Mouse (Mus musculus): ENCODE measurements at regions not wholly inside any gene's neighbourhood (a gene's known extent, or its start where the extent isn't known, plus 50 kb on each side); places are given as distances from the start of the nearest gene placed in this dataset.

DNA sequence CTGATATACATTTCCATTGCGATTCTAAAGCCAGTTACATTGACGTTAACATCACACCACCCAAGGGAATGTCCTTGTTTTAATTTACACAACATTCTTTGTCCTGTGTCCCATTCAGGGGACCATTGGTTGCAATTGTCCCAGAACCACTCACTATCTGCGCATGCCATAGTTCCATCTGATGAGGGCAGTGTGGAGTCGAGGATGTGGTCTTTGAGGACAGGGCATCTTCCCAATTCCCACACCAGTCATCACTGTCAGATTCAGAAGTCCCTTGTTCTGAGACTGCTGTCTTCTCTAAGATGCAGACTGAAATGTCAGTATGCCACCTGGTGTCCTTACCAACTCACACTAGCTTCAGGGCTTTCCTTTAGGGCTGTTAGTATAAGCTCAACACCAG lies 489.6 kb downstream of the Fam19a5 start:
- no peak for DNase-seq (ENCODE audit: low spot score in 2 of 2)

GRCm38 (mm10) chr15:88035486-88035885 lies 491.4 kb downstream of the Fam19a5 start:
- DNase-seq (ENCODE audit: low spot score in 2 of 2), result no peak

GRCm38 (mm10) chr15:88036146-88037000 lies 492.3 kb downstream of the Fam19a5 start:
- no peak for DNase-seq (ENCODE audit: low spot score in 2 of 2)

- no peak for DNase-seq (ENCODE audit: low spot score in 2 of 2)
These were observed 493.5 kb downstream of the Fam19a5 start for GRCm38 (mm10) chr15:88037606-88038005.

- no peak for DNase-seq (ENCODE audit: low spot score in 2 of 2)
These were observed 498.7 kb downstream of the Fam19a5 start for GRCm38 (mm10) chr15:88042821-88043220.

- no peak for DNase-seq (ENCODE audit: low spot score in 2 of 2)
These were observed 514.0 kb downstream of the Fam19a5 start for GRCm38 (mm10) chr15:88058071-88058470.

DNA sequence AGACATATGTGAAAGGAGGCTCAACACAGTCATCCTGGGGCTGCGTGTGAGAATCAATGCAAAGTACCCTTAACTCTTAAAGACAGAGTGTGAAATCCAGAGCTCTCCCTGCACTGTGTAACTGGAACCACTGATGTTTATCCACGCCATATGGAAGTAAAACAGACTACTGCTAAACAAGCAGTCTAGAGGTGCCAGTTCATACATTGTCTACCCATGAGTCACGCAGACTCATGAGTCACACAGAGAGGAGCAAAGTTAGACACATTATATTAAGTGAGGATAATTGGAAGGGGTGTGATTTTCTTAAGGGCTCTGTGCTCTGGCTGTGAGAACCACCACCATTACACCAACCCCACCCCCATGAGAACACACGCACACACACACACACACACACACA lies 516.8 kb downstream of the Fam19a5 start:
- DNase-seq (ENCODE audit: low spot score in 2 of 2), result no peak

- no peak for DNase-seq (ENCODE audit: low spot score in 2 of 2)
These were observed 518.9 kb downstream of the Fam19a5 start for GRCm38 (mm10) chr15:88063041-88063440.

- no peak for DNase-seq (ENCODE audit: low spot score in 2 of 2)
These were observed 524.4 kb downstream of the Fam19a5 start for GRCm38 (mm10) chr15:88068476-88068875.

DNA sequence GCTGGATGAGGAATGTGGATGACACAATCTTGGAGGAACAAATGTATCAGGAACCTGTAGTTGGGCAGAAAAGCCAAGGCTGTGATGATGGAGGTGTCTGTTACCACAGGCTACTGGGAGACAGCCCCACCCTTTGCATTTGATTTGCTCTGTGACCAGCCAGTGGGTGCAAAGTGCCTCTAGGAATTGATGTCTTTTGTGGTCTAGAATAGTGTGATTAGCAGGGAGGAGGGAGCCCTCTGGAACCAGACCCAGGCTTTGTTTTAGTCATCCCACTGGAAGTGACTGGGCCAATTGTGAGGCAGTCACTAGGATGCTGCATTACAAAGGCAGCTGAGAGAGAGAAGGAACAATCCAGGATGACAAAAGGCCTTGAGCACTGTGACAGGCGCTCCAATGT lies 527.4 kb upstream of the Zdhhc25 start:
- no peak for DNase-seq (ENCODE audit: low spot score in 2 of 2)

DNA sequence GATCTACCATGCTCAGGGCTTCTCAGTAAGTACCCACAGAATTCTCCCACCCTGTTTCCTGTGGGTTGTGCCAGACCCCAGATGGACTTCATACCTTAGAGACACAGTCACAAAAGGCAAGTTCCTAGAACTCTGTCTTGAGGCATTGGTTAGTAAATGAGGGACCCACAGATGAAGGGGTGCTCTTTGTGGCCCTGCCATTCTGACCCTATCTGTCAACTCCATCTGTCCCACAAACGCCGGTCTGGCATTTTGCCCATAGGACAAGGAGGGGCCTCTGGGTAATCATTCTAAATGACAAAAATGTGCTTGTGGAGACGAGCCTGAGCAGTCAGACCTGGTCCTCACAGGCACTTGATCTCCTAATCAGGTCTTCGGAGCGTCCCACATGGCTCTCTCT lies 516.2 kb upstream of the Zdhhc25 start:
- no peak for DNase-seq (ENCODE audit: low spot score in 2 of 2)

DNA sequence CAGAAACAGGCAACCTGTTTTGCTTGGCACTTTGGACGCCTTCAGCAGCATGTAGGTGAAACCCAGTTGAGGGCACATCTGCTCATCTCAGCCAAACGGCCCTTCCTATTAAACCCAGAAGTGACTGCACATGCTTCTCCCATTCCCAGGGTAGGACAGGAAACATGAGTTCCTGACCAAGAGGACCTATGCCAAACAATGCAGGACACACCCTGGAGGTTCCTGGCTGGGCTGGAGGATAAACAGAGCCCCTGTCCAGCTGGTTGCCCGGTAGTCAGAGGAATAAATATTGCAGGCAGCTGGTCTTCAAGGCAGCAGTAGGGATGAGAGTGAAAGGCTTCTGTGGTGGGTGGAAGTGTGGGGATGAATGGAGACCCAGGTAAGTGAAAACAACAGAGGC lies 514.5 kb upstream of the Zdhhc25 start:
- no peak for DNase-seq (ENCODE audit: low spot score in 2 of 2)

DNA sequence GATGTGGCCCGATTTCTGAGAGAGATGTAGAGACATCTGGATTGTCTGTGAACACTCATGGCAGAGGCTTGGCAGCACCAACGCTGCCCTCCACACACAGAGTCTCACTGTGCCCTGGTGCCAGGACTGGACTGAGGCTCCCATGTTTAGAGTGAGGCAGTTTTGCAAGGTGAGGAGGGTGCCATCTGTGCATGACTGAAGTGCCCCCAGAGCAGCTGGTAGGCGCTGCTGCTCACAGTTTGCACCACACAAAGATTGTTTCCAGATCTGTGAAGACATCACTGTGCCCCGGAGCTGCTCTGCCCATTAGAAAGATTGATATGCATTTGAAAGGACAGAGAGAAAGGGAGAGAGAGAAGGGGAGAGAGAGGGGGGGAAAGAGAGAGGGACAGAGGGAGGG lies 510.6 kb upstream of the Zdhhc25 start:
- DNase-seq (ENCODE audit: low spot score in 2 of 2), result no peak

DNA sequence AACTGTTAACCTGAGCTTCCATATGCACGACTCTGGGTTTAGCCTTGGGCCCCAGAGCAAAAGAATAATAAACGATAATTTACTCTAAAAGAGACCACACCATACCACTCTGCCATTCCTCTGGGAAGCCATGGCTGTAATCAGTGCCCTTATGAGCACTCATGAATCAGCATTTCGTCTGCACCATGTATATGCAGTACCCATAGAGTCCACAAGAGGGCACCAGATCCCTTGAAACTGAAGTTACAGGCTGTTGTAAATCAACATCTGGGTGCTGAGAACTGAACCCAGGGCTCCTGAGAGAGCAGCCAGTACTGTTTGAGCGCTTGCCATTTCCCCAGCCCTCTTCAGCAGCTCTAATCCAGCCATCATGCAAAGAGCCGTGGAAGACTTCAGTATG lies 508.7 kb upstream of the Zdhhc25 start:
- no peak for DNase-seq (ENCODE audit: low spot score in 2 of 2)

GRCm38 (mm10) chr15:88120376-88120775 lies 479.7 kb upstream of the Zdhhc25 start:
- DNase-seq (ENCODE audit: low spot score in 2 of 2), result no peak

- DNase-seq (ENCODE audit: low spot score in 2 of 2), result no peak
These were observed 476.1 kb upstream of the Zdhhc25 start for GRCm38 (mm10) chr15:88123907-88124523.

DNA sequence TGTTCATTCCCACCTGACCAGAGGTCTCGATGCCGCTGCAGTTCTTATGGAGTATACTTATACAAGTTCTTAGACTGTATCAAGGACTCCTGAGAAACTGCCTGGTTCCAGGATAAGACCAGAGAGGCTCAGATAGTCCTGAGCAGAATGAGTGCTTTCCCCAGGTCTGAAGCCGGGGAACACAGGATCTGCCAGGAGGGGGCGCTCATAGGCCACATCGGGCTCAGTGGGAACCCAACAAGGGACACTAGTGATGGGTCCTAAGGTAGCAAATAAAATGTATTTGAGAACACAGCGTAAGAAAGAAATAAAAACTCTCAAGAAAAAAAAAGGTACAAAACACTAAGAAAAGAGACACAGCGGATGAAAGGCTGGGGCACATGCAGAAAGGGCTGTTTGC lies 454.0 kb upstream of the Zdhhc25 start:
- DNase-seq (ENCODE audit: low spot score in 2 of 2), result peak in 1 of 2 experiments; percentile 18

DNA sequence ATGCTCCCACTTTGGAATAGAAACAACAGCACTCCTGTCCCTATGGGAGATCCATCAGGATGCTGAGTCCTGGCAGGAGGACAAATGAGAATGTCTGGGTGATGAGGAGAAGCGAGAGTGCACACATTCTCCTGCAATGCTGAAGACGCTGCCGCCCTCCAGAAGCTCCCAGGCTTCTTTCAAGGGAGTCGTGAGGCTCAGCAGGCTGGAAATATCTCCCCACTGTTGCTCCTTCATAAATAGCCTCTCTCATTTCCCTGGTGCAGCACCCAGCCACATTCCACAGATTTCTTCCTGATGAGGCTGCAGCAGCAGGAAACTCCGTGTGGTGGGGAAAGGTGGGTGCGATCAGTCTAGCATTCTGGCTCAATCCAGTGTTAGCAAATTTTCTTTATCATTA lies 448.9 kb upstream of the Zdhhc25 start:
- DNase-seq (ENCODE audit: low spot score in 2 of 2), result no peak

DNA sequence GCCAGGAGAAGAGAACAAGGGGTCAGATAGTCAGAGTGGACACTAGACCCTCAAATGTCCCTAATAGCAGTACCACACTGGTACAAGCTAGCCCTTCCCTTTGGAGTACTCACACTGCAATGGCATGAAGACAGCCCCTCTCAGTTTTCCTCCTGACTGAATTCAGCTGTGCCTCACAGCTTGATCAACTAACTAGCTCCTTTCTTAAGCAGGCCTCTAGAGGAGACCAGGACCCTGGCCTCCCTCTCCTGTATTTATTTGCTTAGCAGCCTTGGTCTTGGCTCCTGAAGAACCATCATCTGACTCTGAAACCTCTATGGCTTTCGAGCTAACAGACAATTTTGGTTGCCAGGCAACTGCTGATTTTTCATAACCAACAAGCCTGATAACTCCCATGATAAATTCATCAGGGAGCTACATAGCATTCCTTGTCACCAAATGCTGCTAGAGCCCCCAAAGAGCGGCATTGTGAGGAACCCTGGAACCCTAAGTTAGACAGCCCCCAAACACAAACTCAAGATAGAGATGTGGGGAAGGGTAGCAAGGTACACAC lies 440.4 kb upstream of the Zdhhc25 start:
- no peak for DNase-seq (ENCODE audit: low spot score in 2 of 2)

DNA sequence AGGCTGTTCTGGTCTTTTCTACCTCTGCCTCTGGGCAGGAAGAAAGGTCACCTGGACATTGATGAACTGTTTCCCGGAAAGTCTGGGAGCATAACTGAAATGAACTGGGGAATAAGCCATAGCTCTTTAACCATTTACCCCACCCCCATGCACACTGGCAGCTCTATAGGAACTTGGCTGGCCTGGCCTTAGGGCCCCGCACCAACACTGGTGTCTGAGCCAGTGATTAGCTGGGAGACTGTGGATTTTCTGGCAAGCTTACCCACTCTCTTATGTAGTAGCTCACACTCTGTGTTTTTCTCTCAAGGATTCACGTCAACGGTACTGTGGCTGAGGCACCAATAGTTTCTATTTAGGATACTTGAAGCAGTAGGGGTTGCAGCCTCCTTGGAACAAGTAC lies 439.8 kb upstream of the Zdhhc25 start:
- DNase-seq (ENCODE audit: low spot score in 2 of 2), result no peak

- no peak for DNase-seq (ENCODE audit: low spot score in 2 of 2)
These were observed 436.7 kb upstream of the Zdhhc25 start for GRCm38 (mm10) chr15:88163438-88163837.

- DNase-seq (ENCODE audit: low spot score in 2 of 2), result peak in 1 of 2 experiments; percentile 13
These were observed 425.8 kb upstream of the Zdhhc25 start for GRCm38 (mm10) chr15:88174326-88174725.

DNA sequence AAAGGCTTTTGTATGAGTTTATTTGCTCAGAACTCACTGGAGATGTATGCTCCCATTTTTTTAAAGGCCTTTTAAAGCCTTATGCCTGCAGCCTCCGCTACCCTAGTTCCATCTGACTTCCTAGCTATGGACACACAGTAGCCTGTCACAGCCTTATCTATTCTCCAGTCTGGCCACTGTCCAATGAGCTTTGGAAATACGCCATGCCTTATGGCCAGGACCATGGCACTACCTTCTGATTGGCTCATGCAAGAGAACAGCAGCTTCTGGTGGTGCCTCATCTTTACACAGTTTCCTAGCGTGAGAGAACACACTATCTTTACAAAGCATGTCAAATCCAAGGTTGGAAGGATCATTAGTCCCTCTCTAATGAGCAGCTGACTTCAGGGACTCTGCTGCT lies 424.1 kb upstream of the Zdhhc25 start:
- DNase-seq (ENCODE audit: low spot score in 2 of 2), result no peak

Measured in gastrocnemius, postnatal 4 days (tissue).